Mouse (Mus musculus) forebrain, embryonic 13.5 days (tissue): ENCODE measurements around the gene Pilrb2. TPM values are rescaled to one million over a fixed set of nuclear protein-coding genes. Genes with fewer than 3 reads are reported as not detected.

Experiments
- ATAC-seq: fragments of 200-750 bp; cut with Nextera tagmentation; 2 replicates; pipeline ENCODE4 v1.8.0; 2017
- H3K27ac ChIP-seq: fragments of 300-500 bp; sonication (generic); 2 replicates; pipeline ENCODE4 v1.5.1; 2015; ENCODE audit warnings: inconsistent platforms, mild to moderate bottlenecking, moderate library complexity
- H3K27me3 ChIP-seq: fragments of 300-500 bp; sonication (generic); 2 replicates; pipeline ENCODE4 v1.6.1; 2015; ENCODE audit warnings: mild to moderate bottlenecking, inconsistent platforms
- H3K36me3 ChIP-seq: fragments of 300-500 bp; sonication (generic); 2 replicates; pipeline ENCODE4 v1.6.1; 2015; ENCODE audit warnings: mild to moderate bottlenecking, inconsistent platforms; ENCODE audit not compliant: poor library complexity, severe bottlenecking
- H3K4me1 ChIP-seq: fragments of 300-500 bp; sonication (generic); 2 replicates; pipeline ENCODE4 v1.6.1; 2015; ENCODE audit warnings: inconsistent platforms
- H3K4me2 ChIP-seq: fragments of 300-500 bp; sonication (generic); 2 replicates; pipeline ENCODE4 v1.6.1; 2015; ENCODE audit warnings: inconsistent platforms, mild to moderate bottlenecking, moderate library complexity
- H3K4me3 ChIP-seq: fragments of 300-500 bp; sonication (generic); 2 replicates; pipeline ENCODE4 v1.5.1; 2015; ENCODE audit warnings: mild to moderate bottlenecking, inconsistent platforms
- H3K9ac ChIP-seq: fragments of 300-500 bp; sonication (generic); 2 replicates; pipeline ENCODE4 v1.6.1; 2015; ENCODE audit warnings: mild to moderate bottlenecking, inconsistent platforms
- H3K9me3 ChIP-seq: fragments of 300-500 bp; sonication (generic); replicated peaks from 2 replicates; pipeline ENCODE4 v1.6.1; 2016; ENCODE audit warnings: inconsistent platforms
- WGBS: fragments of 180-500 bp; shearing (Covaris S2); methylation state at CpG from one replicate; pipeline ENCODE4 v1.1.7; 2015; 5-methylcytosine and 5-hydroxymethylcytosine counted together
- polyA plus RNA-seq: library from polyadenylated mRNA; unstranded; fragments of >200 nt; fragmentation: Nextera tagmentation; extraction: Ambion mirVana; gene quantifications from 2 replicates; pipeline ENCODE4 v1.2.1, GENCODE M21; 2015

The Pilrb2 gene
- polyA plus RNA-seq, 1 experiment from 2014 or later: not detected

- Histone ChIP-seq H3K4me1 (no peaks in the 10 kb centered on the region), H3K36me3 (no peaks in the 10 kb centered on the region), H3K9ac (no peak overlapping the region), H3K9me3 (no peaks in the 10 kb centered on the region), H3K4me3 (no peak overlapping the region), H3K27me3 (no peaks in the 10 kb centered on the region), H3K27ac (no peak overlapping the region), H3K4me2 (no peak overlapping the region)
- no peak for ATAC-seq
- WGBS: 87% methylated on average over 6 of the region's 6 CpGs
Measured at GRCm38 (mm10) chr5:137828694-137829093, 42.9 kb downstream of the Pilrb2 start.

DNA sequence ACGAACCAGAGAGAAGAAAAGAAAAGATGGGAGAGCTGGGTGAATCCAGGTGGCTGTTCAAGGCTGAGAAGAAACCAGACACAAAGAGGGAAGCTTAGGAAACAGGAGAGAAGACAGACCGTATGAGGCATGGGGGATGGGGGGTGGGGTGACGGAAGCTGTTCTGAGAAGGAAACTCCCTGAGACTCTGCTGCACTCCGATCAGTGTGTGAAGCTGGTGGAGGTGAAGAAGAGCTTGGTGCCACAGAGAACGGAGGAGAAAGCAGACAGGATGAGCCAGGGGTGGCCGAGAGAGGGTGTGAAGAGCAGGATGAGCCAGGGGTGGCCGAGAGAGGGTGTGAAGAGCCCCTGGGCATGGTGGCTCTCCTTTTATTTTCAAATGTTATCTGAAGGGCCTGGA lies 45.2 kb downstream of the Pilrb2 start:
- H3K4me3 ChIP-seq: no peak overlapping the region
- H3K27ac ChIP-seq: no peak overlapping the region
- no peak overlapping the region for H3K9ac ChIP-seq
- H3K36me3 ChIP-seq: no peaks in the 10 kb centered on the region
- ATAC-seq: no peak
- WGBS: 80% methylated on average over 7 of the region's 7 CpGs
- no peaks in the 10 kb centered on the region for H3K4me1 ChIP-seq
- H3K4me2 ChIP-seq: no peak overlapping the region
- no peaks in the 10 kb centered on the region for H3K9me3 ChIP-seq
- H3K27me3 ChIP-seq: no peaks in the 10 kb centered on the region

DNA sequence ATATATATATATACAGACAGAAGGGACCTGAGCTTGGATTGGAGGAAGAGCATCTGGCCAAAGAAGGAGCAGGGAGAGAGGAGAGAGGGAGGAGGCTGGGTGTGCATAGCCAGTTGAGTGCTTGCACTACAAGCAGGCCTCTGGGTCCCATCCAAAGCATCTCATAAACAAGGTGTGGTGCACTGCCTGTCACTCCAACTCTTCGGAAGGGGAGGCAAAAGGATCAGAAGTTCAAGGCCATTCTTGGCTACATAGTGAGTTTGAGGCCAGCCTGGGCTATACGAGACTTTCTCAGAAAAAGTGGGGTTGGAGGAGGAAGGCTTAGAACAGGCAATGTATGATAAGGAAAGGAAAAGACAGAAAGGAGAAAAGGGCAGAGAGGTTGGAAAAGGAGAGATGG lies 45.6 kb downstream of the Pilrb2 start:
- 85% methylated on average over 2 of the region's 2 CpGs for WGBS
- Histone ChIP-seq H3K9ac (no peak overlapping the region), H3K4me1 (no peaks in the 10 kb centered on the region), H3K9me3 (no peaks in the 10 kb centered on the region), H3K36me3 (no peaks in the 10 kb centered on the region), H3K4me2 (no peak overlapping the region), H3K27ac (no peak overlapping the region), H3K4me3 (no peak overlapping the region), H3K27me3 (no peaks in the 10 kb centered on the region)
- ATAC-seq: no peak

DNA sequence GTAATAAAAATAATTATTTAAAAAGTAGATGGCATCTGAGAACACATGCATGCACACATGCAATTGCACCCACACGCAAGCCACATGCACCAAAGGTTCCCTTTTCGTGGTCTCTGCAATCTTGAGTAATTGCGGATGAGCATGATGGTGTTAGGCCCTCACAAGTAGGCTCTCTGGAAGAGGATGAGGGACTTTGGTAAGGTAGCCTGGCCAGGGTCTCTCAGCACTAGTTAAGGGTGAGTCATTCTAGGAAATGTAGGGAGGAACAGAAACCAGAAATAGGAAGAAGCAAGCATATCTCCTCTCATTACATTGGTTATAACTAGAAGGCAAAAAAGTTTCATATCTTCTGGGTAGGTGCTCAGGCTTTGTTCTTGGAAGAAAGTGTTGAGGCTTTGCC lies 46.6 kb downstream of the Pilrb2 start:
- H3K4me3 ChIP-seq: no peak overlapping the region
- H3K36me3 ChIP-seq: no peaks in the 10 kb centered on the region
- no peaks in the 10 kb centered on the region for H3K27me3 ChIP-seq
- WGBS: 96% methylated on average over 3 of the region's 3 CpGs
- H3K4me2 ChIP-seq: no peak overlapping the region
- H3K9me3 ChIP-seq: no peaks in the 10 kb centered on the region
- H3K27ac ChIP-seq: no peak overlapping the region
- no peak for ATAC-seq
- H3K9ac ChIP-seq: no peak overlapping the region
- no peaks in the 10 kb centered on the region for H3K4me1 ChIP-seq

DNA sequence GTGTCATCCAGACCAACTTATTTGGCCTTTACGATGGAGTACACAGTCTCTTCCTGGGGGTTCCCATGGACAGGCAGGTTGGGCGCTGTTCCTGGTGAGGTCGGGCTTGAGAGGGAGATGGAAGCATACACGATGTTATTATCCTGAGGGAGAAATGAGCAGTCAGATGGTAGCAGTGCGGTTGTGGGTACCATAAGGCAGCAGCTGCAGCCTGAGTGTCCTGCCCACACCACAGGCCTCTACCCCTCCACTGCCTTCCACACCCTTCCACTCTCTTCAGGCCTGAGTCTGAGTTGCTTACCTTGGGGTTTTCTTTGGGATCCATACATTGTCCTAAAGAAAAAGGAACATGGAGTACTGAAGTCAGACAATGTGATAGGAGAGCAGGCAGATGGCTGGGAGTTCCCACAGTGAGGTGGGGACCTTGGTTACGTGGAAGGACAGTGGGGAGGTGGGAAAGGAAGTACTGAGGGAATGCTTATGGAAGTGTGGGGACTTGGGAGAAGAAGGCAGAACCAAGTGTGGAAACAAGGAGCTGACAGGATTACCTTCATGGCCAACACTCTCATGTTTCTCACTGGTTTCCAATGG lies 48.1 kb downstream of the Pilrb2 start:
- WGBS: 90% methylated on average over 6 of the region's 6 CpGs

GRCm38 (mm10) chr5:137822602-137823001 lies 49.0 kb downstream of the Pilrb2 start:
- H3K27me3 ChIP-seq: no peaks in the 10 kb centered on the region
- no peak overlapping the region for H3K9ac ChIP-seq
- H3K36me3 ChIP-seq: no peaks in the 10 kb centered on the region
- no peak overlapping the region for H3K4me3 ChIP-seq
- no peaks in the 10 kb centered on the region for H3K9me3 ChIP-seq
- 80% methylated on average over 1 of the region's 1 CpGs for WGBS
- H3K4me2 ChIP-seq: no peak overlapping the region
- no peaks in the 10 kb centered on the region for H3K4me1 ChIP-seq
- ATAC-seq: no peak
- H3K27ac ChIP-seq: no peak overlapping the region

More for the DNA sequence above, 48.1 kb downstream of the Pilrb2 start:
- no peaks in the 10 kb centered on the region for H3K36me3 ChIP-seq
- ATAC-seq: no peak
- no peak overlapping the region for H3K4me3 ChIP-seq
- no peak overlapping the region for H3K27ac ChIP-seq
- no peak overlapping the region for H3K9ac ChIP-seq
- no peaks in the 10 kb centered on the region for H3K27me3 ChIP-seq
- no peaks in the 10 kb centered on the region for H3K9me3 ChIP-seq
- H3K4me1 ChIP-seq: no peaks in the 10 kb centered on the region
- H3K4me2 ChIP-seq: no peak overlapping the region

DNA sequence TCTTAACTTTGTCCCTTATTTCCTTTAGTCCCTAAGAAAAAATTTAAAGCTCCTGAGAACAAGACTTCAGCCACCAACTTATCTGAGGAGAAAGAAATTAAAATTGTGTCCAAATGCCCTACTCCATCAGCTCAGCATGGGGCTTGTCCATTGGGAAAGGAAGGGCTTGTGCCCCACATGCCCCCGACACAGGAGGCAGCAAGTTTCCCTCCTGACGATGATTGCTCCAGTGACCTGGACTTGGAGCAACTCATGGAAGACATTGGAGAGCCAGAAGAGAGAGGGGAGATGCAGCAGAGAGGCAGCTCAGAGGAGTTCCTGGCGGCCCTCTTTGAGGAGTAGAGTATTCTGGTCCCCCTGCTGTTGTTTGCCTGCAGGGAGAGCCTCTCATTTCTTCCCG lies 49.5 kb downstream of the Pilrb2 start:
- Histone ChIP-seq H3K9ac (no peak overlapping the region), H3K4me2 (no peak overlapping the region), H3K36me3 (no peaks in the 10 kb centered on the region), H3K27me3 (no peaks in the 10 kb centered on the region), H3K27ac (no peak overlapping the region), H3K4me3 (no peak overlapping the region), H3K9me3 (no peaks in the 10 kb centered on the region), H3K4me1 (no peaks in the 10 kb centered on the region)
- no peak for ATAC-seq
- 61% methylated on average over 4 of the region's 4 CpGs for WGBS

DNA sequence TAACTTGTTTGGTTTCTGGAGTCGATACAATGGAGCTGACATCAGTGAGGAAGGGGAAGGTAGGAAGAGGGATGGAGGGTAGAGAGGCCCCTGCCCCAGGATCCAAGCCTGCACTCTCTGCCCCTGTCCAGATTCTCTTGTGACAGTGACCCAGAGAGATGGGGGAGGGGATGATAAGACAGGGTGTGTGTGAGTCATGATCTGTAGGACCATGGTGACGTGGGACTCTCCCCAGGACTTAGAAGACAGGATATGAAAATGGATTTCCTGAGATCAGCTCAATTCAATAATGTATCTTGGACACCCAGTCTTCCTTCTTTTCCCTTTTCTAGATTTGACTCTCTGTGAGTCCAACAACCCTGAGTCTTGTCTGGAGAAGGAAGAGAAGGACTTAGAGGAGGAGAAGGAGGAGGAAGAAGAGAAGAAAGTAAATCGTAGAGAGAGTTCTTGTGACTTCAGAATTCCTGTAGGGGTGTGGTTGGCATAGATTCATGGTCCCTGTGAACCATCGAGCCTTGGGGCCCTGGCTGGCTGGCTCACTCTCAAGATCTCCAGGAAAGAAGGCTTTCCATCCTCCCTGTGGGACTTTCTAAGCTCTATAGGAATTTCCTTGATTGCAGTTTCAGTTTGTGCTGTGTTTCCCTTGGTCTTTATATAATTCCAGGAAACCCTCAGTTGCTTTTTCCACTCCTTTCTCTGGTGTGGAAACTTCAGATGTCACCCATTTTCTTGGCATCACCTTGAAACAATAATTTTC lies 54.0 kb downstream of the Pilrb2 start:
- Histone ChIP-seq H3K4me2 (no peak overlapping the region), H3K9me3 (no peaks in the 10 kb centered on the region), H3K27ac (no peak overlapping the region), H3K4me3 (no peak overlapping the region), H3K4me1 (no peaks in the 10 kb centered on the region), H3K36me3 (no peaks in the 10 kb centered on the region), H3K27me3 (no peaks in the 10 kb centered on the region), H3K9ac (no peak overlapping the region)
- ATAC-seq: no peak
- 78% methylated on average over 4 of the region's 4 CpGs for WGBS

Other genes with a start within 250 kb of the Pilrb2 start
- 0.14 and 0.22 TPM in 2 replicates for gene Fbxo24, start 242.8 kb downstream of the Pilrb2 start, polyA plus RNA-seq
- 24.5 and 25.0 TPM in 2 replicates for gene Lrch4, start 242.7 kb downstream of the Pilrb2 start, polyA plus RNA-seq
- 7.3 and 10.8 TPM in 2 replicates for gene Gm20605, start 242.6 kb downstream of the Pilrb2 start, polyA plus RNA-seq
- gene Sap25, start 230.5 kb downstream of the Pilrb2 start, polyA plus RNA-seq: 7.7 and 8.3 TPM in 2 replicates
- 0.08 TPM in 1 of 2 replicates, not detected in the other for gene Irs3, start 226.1 kb downstream of the Pilrb2 start, polyA plus RNA-seq
- 22.8 and 23.4 TPM in 2 replicates for gene Agfg2, start 187.1 kb downstream of the Pilrb2 start, polyA plus RNA-seq
- 25.0 and 26.5 TPM in 2 replicates for gene Nyap1, start 130.2 kb downstream of the Pilrb2 start, polyA plus RNA-seq
- 64.3 and 71.0 TPM in 2 replicates for gene Tsc22d4, start 126.1 kb downstream of the Pilrb2 start, polyA plus RNA-seq
- 38.3 and 45.0 TPM in 2 replicates for gene Ppp1r35, start 93.0 kb downstream of the Pilrb2 start, polyA plus RNA-seq
- 10.3 and 12.3 TPM in 2 replicates for gene Mepce, start 84.2 kb downstream of the Pilrb2 start, polyA plus RNA-seq
- 12.7 and 15.4 TPM in 2 replicates for gene Zcwpw1, start 84.0 kb downstream of the Pilrb2 start, polyA plus RNA-seq
- gene Pilra, start 35.5 kb downstream of the Pilrb2 start, polyA plus RNA-seq: 0.43 and 1.3 TPM in 2 replicates
- not detected in 2 replicates for gene Pilrb1, start 13.7 kb downstream of the Pilrb2 start, polyA plus RNA-seq
- gene Cyp3a13, start 49.8 kb upstream of the Pilrb2 start, polyA plus RNA-seq: not detected in 2 replicates
- 0.04 TPM in 1 of 2 replicates, not detected in the other for gene Gjc3, start 91.3 kb upstream of the Pilrb2 start, polyA plus RNA-seq
- not detected in 2 replicates for gene Azgp1, start 109.7 kb upstream of the Pilrb2 start, polyA plus RNA-seq
- not detected in 2 replicates for gene Smok3a, start 149.4 kb upstream of the Pilrb2 start, polyA plus RNA-seq
- not detected in 2 replicates for gene Smok3b, start 149.6 kb upstream of the Pilrb2 start, polyA plus RNA-seq
- gene Smok3c, start 181.4 kb upstream of the Pilrb2 start, polyA plus RNA-seq: not detected in 2 replicates
- gene Zkscan1, start 213.3 kb upstream of the Pilrb2 start, polyA plus RNA-seq: 24.7 and 27.5 TPM in 2 replicates
- 111 and 123 TPM in 2 replicates for gene Zscan21, start 245.1 kb upstream of the Pilrb2 start, polyA plus RNA-seq